Mouse (Mus musculus): ENCODE data around the gene Hoxd12. TPM values are rescaled to one million over a fixed set of nuclear protein-coding genes. Genes with fewer than 3 reads are reported as not detected.
A peak's percentile ranks its signal among the peaks of the same experiment; 100 is the strongest.

The Hoxd12 gene
- total and polyA plus RNA-seq, 2 experiments from 2014 or later: not detected

- no peaks in the 10 kb centered on the region for H3K9me3 ChIP-seq (ENCODE audit: low read length)
- H3K27me3 ChIP-seq (ENCODE audit: insufficient read depth, low read length): peaks cover 91% of the 10 kb centered on the region
- no peaks in the 10 kb centered on the region for H3K4me1 ChIP-seq (ENCODE audit: insufficient read depth, low read length)
- ATAC-seq (no peak), DNase-seq (ENCODE audit: low spot score) (no peak)
- WGBS: 3% methylated on average over 15 of the region's 15 CpGs
- peak overlapping the region; percentile 13 for H3K4me3 ChIP-seq (ENCODE audit: low read length)
- no peak overlapping the region for H3K9ac ChIP-seq (replicated peaks; ENCODE audit: low read length)
- H3K27ac ChIP-seq: no peak overlapping the region
- no peaks in the 10 kb centered on the region for H3K36me3 ChIP-seq (ENCODE audit: insufficient read depth, low read length)
- no peak overlapping the region for H3K4me2 ChIP-seq (ENCODE audit: low read depth, low read length)
- no peak for TF ChIP-seq CTCF (IDR thresholded peaks at IDR 0.05; ENCODE audit: low read depth)
Measured at GRCm38 (mm10) chr2:74658024-74658666, 16.7 kb upstream of the Hoxd12 start.

- ATAC-seq: no peak
- no peak for DNase-seq (ENCODE audit: low spot score)
- no peaks in the 10 kb centered on the region for H3K36me3 ChIP-seq (ENCODE audit: insufficient read depth, low read length)
- WGBS: under 1% methylated on average over 45 of the region's 47 CpGs
- peaks cover 95% of the 10 kb centered on the region for H3K27me3 ChIP-seq (ENCODE audit: insufficient read depth, low read length)
- H3K4me2 ChIP-seq (ENCODE audit: low read depth, low read length): no peak overlapping the region
- no peak overlapping the region for H3K9ac ChIP-seq (replicated peaks; ENCODE audit: low read length)
- peak overlapping the region; percentile 3 for H3K4me3 ChIP-seq (ENCODE audit: low read length)
- no peak overlapping the region for H3K27ac ChIP-seq
- no peak for TF ChIP-seq CTCF (IDR thresholded peaks at IDR 0.05; ENCODE audit: low read depth)
- no peaks in the 10 kb centered on the region for H3K9me3 ChIP-seq (ENCODE audit: low read length)
- no peaks in the 10 kb centered on the region for H3K4me1 ChIP-seq (ENCODE audit: insufficient read depth, low read length)
Measured at GRCm38 (mm10) chr2:74658667-74659371, 16.0 kb upstream of the Hoxd12 start.

DNA sequence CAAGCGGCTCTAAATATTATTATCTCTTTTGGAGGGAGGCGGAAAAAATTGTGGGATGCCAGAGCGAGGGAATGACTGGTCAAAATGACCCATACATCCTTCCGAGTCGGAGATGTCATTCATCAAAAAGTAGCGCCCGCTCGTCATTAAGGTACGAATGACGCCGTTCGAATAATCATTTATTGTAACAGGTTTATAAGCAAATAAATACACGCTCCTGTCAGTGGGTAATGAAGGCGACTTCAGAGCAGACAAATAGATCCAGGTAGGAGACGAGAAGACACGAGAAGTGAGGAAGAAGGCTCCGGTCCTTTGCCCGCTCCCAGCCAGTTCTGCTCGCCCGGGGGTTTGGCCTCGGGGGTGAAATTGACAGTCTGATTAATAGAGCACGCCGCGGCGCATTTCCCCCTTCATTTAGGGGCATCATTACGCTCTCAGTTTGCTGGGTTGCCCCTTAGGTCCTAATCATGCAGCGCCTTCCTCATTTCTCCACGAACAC is 15.3 kb upstream of the Hoxd12 start, which contains the start of gene Evx2:
Gene Evx2 (minus strand): TSS at position 51 of the 499 bp plus-strand sequence.
- no peaks in the 10 kb centered on the region for H3K9me3 ChIP-seq (ENCODE audit: low read length)
- H3K4me1 ChIP-seq (ENCODE audit: insufficient read depth, low read length): no peaks in the 10 kb centered on the region
- no peak within 1 kb of the TSS for H3K27ac ChIP-seq
- H3K4me2 ChIP-seq (ENCODE audit: low read depth, low read length): no peak within 1 kb of the TSS
- WGBS: 2% methylated on average over 28 of the region's 28 CpGs
- no peak within 1 kb of the TSS for H3K9ac ChIP-seq (replicated peaks; ENCODE audit: low read length)
- no peak for TF ChIP-seq CTCF (IDR thresholded peaks at IDR 0.05; ENCODE audit: low read depth)
- no peaks in the 10 kb centered on the region for H3K36me3 ChIP-seq (ENCODE audit: insufficient read depth, low read length)
- ATAC-seq (no peak), DNase-seq (ENCODE audit: low spot score) (no peak)
- H3K4me3 ChIP-seq (ENCODE audit: low read length): peak within 1 kb of the TSS; percentile 7
- peaks cover 95% of the 10 kb centered on the region for H3K27me3 ChIP-seq (ENCODE audit: insufficient read depth, low read length)

GRCm38 (mm10) chr2:74660421-74661375 is 14.1 kb upstream of the Hoxd12 start:
- H3K9ac ChIP-seq (replicated peaks; ENCODE audit: low read length): no peak overlapping the region
- peaks cover 94% of the 10 kb centered on the region for H3K27me3 ChIP-seq (ENCODE audit: insufficient read depth, low read length)
- no peaks in the 10 kb centered on the region for H3K4me1 ChIP-seq (ENCODE audit: insufficient read depth, low read length)
- H3K4me2 ChIP-seq (ENCODE audit: low read depth, low read length): no peak overlapping the region
- H3K9me3 ChIP-seq (ENCODE audit: low read length): no peaks in the 10 kb centered on the region
- H3K27ac ChIP-seq: no peak overlapping the region
- DNase-seq (ENCODE audit: low spot score) (no peak), ATAC-seq (no peak)
- no peak overlapping the region for H3K4me3 ChIP-seq (ENCODE audit: low read length)
- 5% methylated on average over 30 of the region's 30 CpGs for WGBS
- no peaks in the 10 kb centered on the region for H3K36me3 ChIP-seq (ENCODE audit: insufficient read depth, low read length)
- TF ChIP-seq CTCF (IDR thresholded peaks at IDR 0.05; ENCODE audit: low read depth): no peak

DNA sequence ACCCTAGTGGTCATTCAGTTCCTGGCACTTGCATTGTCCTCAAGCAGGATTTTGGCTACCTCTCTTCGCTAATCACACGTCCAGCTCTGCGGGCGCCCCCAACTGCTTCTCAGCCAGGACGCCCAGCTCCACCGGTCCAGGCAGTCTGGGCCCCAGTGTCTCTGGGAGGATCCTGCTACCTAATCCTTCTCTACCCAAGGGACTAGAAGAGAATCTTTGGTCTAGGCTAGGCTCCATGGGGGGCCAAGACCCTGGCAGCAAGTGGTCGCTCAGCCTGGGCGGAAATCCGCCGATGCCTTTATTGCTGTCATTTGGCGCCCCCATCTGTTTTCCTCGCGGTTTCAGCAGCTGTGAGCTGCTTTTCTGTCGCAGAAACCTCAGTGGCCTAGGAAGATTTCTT is 13.1 kb upstream of the Hoxd12 start:
- Histone ChIP-seq H3K36me3 (ENCODE audit: insufficient read depth, low read length) (no peaks in the 10 kb centered on the region), H3K4me2 (ENCODE audit: low read depth, low read length) (peak overlapping the region; percentile 44), H3K9me3 (ENCODE audit: low read length) (no peaks in the 10 kb centered on the region), H3K9ac (replicated peaks; ENCODE audit: low read length) (no peak overlapping the region), H3K27me3 (ENCODE audit: insufficient read depth, low read length) (peaks cover 94% of the 10 kb centered on the region), H3K4me1 (ENCODE audit: insufficient read depth, low read length) (no peaks in the 10 kb centered on the region), H3K4me3 (ENCODE audit: low read length) (peak overlapping the region; percentile 21), H3K27ac (no peak overlapping the region)
- DNase-seq (ENCODE audit: low spot score) (peak; percentile 88), ATAC-seq (peak; percentile 70)
- under 1% methylated on average over 14 of the region's 14 CpGs for WGBS
- peak; percentile 70 for TF ChIP-seq CTCF (IDR thresholded peaks at IDR 0.05; ENCODE audit: low read depth)

DNA sequence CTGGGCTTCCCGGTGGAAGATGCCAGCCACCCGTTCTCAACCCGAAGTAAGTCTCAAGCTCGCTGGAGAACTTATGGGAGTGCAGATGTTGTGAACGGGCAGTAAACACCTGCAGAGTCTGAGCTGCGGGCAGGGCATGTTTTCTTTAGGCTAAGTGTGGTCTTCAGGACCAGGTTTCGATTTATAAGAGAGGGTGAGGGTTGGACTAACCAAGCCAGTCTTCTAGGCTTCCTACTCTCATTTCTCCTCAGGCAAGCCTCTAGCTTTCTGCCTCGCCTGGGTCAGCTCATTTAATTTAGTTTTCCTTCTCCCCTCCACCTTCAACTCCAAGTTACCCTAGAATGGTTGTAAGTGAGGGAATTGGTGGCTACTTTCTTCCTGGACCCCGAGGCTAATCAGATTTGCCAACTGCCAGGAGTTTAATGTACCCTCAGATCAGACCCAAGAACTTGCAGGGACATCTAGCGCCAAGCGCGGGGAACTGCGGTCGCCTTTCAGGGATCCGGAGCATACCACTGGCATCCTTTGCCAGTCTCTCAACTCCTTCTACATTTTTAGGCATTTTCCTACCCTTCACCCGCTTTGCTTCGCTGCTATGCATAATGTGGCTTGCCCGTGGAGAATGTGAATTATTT is 11.4 kb upstream of the Hoxd12 start:
- ATAC-seq: no peak; the same call in 1 of the 2 replicates
- Histone ChIP-seq H3K4me3 (ENCODE audit: low read length) (no peak overlapping the region), H3K27me3 (ENCODE audit: insufficient read depth, low read length) (peaks cover 92% of the 10 kb centered on the region), H3K9me3 (ENCODE audit: low read length) (no peaks in the 10 kb centered on the region), H3K4me1 (ENCODE audit: insufficient read depth, low read length) (no peaks in the 10 kb centered on the region), H3K36me3 (ENCODE audit: insufficient read depth, low read length) (no peaks in the 10 kb centered on the region), H3K9ac (replicated peaks; ENCODE audit: low read length) (no peak overlapping the region), H3K27ac (no peak overlapping the region), H3K4me2 (ENCODE audit: low read depth, low read length) (no peak overlapping the region)
- DNase-seq (ENCODE audit: low spot score): peak; percentile 83
- TF ChIP-seq CTCF (IDR thresholded peaks at IDR 0.05; ENCODE audit: low read depth): peak; percentile 83
- 4% methylated on average over 18 of the region's 18 CpGs for WGBS
